Mouse (Mus musculus) cortical plate, adult 2 months (tissue): ENCODE measurements around the gene Cxcl12.

Experiments used
- CTCF ChIP-seq: fragments of 200-500 bp; IDR thresholded peaks from 2 replicates; pipeline ENCODE4 v1.5.1; 2011; ENCODE audit warnings: mild to moderate bottlenecking, control low read depth, low read length; ENCODE audit not compliant: insufficient read depth; ENCODE audit errors: extremely low read depth
- POLR2A ChIP-seq: fragments of 200-500 bp; IDR thresholded peaks from 2 replicates; pipeline ENCODE4 v1.6.1; 2011; ENCODE audit warnings: mild to moderate bottlenecking, low read length, control low read depth; ENCODE audit not compliant: insufficient read depth; ENCODE audit errors: extremely low read depth

- TF ChIP-seq CTCF (peak; percentile 76), POLR2A (no peak)
These were observed 5.5 kb downstream of the Cxcl12 start for GRCm38 (mm10) chr6:117173876-117174275.
